Mouse (Mus musculus) E14TG2a.4 (cell line): Measurements from ENCODE around the gene Pakap.

ENCODE experiments used
- H3K27me3 ChIP-seq: 2 replicates; pipeline ENCODE4 v1.6.1; 2014; ENCODE audit warnings: low read length, control low read depth; ENCODE audit not compliant: insufficient read depth
- H3K36me3 ChIP-seq: 2 replicates; pipeline ENCODE4 v1.6.1; 2014; ENCODE audit warnings: low read length, control low read depth; ENCODE audit not compliant: insufficient read depth
- H3K4me1 ChIP-seq: replicated peaks from 2 replicates; pipeline ENCODE4 v1.6.1; 2014; ENCODE audit warnings: low read depth, low read length, control low read depth
- H3K4me3 ChIP-seq: replicated peaks from 2 replicates; pipeline ENCODE4 v1.5.1; 2014; ENCODE audit warnings: mild to moderate bottlenecking, low read length
- H3K9me3 ChIP-seq: 2 replicates; pipeline ENCODE4 v1.6.1; 2014; ENCODE audit warnings: low read length, control low read depth
- CTCF ChIP-seq: conservative IDR thresholded peaks from 2 replicates; pipeline ENCODE4 v1.5.1; 2014; ENCODE audit warnings: low read length
- NANOG ChIP-seq: IDR thresholded peaks from 2 replicates; pipeline ENCODE4 v1.6.1; 2014; ENCODE audit warnings: borderline replicate concordance, low read length, mixed read lengths
- POU5F1 ChIP-seq: IDR thresholded peaks from 2 replicates; pipeline ENCODE4 v1.6.1; 2014; ENCODE audit warnings: low read length, borderline replicate concordance

Pakap gene

DNA sequence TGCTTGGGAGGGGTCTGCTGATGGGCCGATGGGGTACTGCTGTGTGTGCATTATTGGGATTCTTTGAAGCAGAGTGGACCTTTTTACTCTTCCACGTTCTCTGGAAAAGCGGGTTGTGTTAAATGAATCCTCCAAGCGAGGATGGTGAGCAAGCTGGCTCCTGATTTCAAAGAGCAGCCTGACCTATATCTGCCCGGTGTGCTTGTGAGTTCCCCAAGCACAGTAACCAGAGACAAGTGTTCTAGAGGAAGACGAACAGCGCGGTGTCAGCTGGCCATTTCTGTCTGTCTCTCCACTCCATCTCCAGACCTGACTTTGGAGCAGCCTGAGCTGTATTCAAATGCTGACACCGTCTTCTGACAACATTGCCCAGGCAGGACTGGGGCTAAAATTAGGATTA lies 71.0 kb downstream of the Pakap start:
- Histone ChIP-seq H3K4me3 (no peak overlapping the region), H3K4me1 (peaks cover 4% of the 10 kb centered on the region; the same call in 1 of the 2 replicates), H3K27me3 (peaks cover 21% of the 10 kb centered on the region), H3K9me3 (no peaks in the 10 kb centered on the region), H3K36me3 (no peaks in the 10 kb centered on the region)
- TF ChIP-seq POU5F1 (no peak), NANOG (no peak), CTCF (no peak)

DNA sequence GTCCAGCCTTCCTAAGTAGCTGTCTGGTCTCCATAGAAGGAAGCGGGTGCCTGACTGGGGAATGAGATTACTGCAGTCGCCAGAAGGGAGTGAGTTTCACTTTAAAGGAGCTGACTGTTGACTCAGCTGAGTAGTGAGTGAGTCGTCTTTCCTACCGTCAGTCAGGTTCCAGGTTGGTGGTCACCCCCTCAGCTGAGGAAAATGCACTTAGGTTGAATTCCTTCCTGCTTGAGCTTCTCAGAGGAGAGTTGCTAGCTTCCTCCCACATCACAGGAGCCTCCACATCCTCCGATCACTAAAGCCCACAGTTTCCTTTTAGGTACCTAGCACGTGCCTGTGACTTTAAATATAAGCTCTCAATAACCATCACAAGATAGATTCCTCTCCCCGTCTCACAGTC lies 72.2 kb downstream of the Pakap start:
- Histone ChIP-seq H3K4me1 (peaks cover 4% of the 10 kb centered on the region; the same call in 1 of the 2 replicates), H3K9me3 (no peaks in the 10 kb centered on the region), H3K36me3 (no peaks in the 10 kb centered on the region), H3K27me3 (peaks cover 21% of the 10 kb centered on the region), H3K4me3 (no peak overlapping the region)
- no peak for TF ChIP-seq NANOG
- no peak for TF ChIP-seq CTCF
- TF ChIP-seq POU5F1, result no peak

DNA sequence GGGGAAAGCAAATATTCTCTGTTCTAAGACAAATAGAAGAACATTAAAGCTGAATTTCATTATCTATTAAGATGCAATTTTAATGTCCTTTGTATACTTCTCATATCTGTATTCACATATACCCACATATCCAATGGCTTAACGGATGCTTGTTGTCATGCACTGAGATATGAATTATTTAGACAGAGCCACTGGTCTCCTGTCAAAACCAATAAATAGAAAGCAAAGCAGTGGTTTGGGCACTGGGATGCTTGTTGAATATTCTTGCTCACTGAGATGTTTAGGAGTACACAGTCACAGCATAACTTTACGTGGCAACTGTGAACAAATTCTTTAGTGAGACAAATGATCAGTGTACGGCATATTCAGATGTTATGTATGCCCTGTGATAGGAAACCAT lies 73.0 kb downstream of the Pakap start:
- H3K4me3 ChIP-seq, result no peak overlapping the region
- TF ChIP-seq POU5F1 (no peak), NANOG (no peak), CTCF (no peak)

DNA sequence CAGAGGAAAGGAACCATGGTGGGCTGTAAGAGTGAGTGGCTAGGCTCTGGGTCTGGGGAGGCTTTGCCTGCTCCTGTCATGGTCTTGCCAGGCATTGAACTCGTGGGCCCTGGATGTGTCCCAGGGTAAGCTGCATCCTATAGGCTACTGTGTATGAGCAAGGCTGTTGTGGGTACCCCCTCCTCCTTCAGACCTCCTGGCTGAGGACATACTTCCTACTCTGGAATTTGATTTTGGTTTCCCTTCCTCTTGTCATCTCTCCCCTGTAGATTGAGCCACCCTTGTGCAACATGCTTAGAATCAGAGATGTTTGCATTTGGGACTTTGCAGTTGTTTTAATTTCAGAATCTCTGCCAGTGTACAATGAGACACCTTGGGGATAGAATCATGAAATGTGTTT lies 83.0 kb downstream of the Pakap start:
- H3K4me1 ChIP-seq, result no peaks in the 10 kb centered on the region
- H3K27me3 ChIP-seq, result no peaks in the 10 kb centered on the region; the same call in 1 of the 2 replicates
- H3K36me3 ChIP-seq, result no peaks in the 10 kb centered on the region
- no peaks in the 10 kb centered on the region for H3K9me3 ChIP-seq
- TF ChIP-seq NANOG (no peak), CTCF (no peak), POU5F1 (no peak)
- no peak overlapping the region for H3K4me3 ChIP-seq

More for the DNA sequence above, 73.0 kb downstream of the Pakap start:
- no peaks in the 10 kb centered on the region for H3K36me3 ChIP-seq
- no peaks in the 10 kb centered on the region for H3K9me3 ChIP-seq
- H3K27me3 ChIP-seq, result peaks cover 21% of the 10 kb centered on the region
- H3K4me1 ChIP-seq, result peaks cover 4% of the 10 kb centered on the region; the same call in 1 of the 2 replicates

DNA sequence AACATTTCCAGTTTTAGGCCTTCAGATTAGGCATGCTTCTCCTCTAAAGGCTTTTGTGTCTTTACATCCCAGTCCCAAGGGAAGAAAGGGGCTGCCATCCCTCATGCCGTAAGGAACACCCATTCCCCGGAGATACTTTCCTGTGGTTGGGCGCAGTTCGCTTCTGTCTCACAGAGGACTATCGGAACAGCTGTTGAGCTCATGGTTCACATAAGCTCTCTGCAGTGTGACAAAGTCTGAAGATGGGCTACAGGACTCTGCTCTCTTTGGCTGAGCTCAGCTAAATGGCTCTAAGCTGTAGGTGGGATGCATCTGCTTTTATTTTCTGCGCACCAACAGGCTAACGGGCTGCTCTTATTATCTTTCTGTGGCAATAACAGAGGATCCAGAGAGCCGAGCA lies 83.6 kb downstream of the Pakap start:
- H3K4me3 ChIP-seq, result no peak overlapping the region
- no peaks in the 10 kb centered on the region; the same call in 1 of the 2 replicates for H3K27me3 ChIP-seq
- no peaks in the 10 kb centered on the region for H3K36me3 ChIP-seq
- TF ChIP-seq CTCF (no peak), POU5F1 (no peak), NANOG (no peak)
- no peaks in the 10 kb centered on the region for H3K4me1 ChIP-seq
- H3K9me3 ChIP-seq, result no peaks in the 10 kb centered on the region

DNA sequence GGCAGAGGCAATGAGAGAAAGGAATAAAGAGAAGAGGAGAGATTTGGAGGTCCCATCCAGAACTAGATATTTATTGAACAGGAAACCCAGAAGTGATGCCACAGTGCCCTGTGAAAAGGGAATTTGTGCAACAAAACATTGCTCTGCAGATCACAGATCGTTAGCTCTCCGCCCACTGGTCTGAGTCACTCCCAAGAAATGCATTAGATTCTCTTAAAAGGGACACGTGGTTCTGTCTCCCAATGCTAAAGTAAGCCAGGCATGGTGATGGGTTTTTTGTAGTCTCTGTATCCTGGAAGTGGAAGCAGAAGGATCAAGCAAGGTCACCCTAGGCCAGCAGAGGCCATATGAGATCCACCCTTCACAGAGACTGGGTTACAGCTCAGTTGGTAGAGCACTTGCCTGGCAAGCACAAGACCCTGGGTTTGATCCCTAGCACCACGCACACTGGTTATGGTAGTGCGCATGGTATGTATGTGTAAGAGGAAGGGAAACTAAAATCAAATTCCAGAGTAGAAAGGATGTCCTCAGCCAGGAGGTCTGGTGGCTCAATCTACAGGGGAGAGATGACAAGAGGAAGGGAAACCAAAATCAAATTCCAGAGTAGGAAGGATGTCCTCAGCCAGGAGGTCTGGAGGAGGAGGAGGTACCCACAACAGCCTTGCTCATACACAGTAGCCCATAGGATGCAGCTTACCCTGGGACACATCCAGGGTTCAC lies 84.4 kb downstream of the Pakap start:
- H3K36me3 ChIP-seq, result no peaks in the 10 kb centered on the region

DNA sequence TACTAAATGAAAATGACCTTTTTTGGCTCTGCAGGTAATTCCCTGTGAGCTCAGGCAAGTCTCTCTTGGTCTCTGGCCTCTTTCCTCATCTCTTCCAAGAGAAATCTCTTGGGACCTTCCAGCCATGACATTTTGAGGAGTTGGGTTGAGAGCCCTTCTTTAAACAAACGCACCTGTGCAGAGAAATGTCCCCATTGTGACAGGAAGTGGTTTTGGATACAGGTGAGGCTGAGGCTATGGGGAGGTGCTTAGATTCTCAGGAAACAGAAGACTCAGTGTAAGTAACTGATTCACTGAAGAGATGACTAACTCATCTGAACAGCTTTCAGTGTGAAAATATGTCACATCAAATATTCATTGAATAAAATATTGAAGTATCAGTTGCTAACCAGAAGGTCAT lies 88.0 kb downstream of the Pakap start:
- TF ChIP-seq NANOG, result no peak
- H3K9me3 ChIP-seq, result 0 out of 2 replicates have a peak, but pooled peaks cover 3% of the 10 kb centered on the region
- H3K4me3 ChIP-seq, result no peak overlapping the region
- no peaks in the 10 kb centered on the region for H3K36me3 ChIP-seq
- H3K4me1 ChIP-seq, result peaks cover 9% of the 10 kb centered on the region
- H3K27me3 ChIP-seq, result no peaks in the 10 kb centered on the region; the same call in 1 of the 2 replicates

More for the DNA sequence above, 84.4 kb downstream of the Pakap start:
- TF ChIP-seq NANOG, result no peak
- no peak for TF ChIP-seq POU5F1
- TF ChIP-seq CTCF, result no peak
- Histone ChIP-seq H3K9me3 (0 out of 2 replicates have a peak, but pooled peaks cover 3% of the 10 kb centered on the region), H3K4me1 (no peaks in the 10 kb centered on the region), H3K4me3 (no peak overlapping the region), H3K27me3 (no peaks in the 10 kb centered on the region; the same call in 1 of the 2 replicates)

DNA sequence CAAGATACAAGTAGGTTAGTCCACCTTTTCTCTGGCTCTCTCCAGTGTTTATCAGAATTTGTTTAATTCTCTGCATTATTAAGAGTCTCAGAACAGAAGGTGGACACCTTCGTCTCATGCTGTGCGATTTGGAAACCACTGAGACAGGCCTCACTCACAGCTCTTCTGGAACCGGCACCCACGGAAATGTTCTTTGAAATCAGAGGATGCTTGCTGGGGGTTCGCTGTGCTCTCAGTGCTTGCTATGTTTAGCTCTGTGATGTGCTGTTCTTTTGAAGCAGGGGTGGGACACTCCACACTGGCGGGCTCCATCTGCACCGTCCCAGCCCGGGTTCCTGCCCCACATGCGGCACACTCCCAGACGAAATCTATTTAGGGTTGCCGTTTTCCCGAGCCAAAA lies 88.4 kb downstream of the Pakap start:
- TF ChIP-seq NANOG (no peak), POU5F1 (no peak), CTCF (no peak)
- H3K4me1 ChIP-seq, result peaks cover 9% of the 10 kb centered on the region
- H3K36me3 ChIP-seq, result no peaks in the 10 kb centered on the region
- no peak overlapping the region for H3K4me3 ChIP-seq
- H3K9me3 ChIP-seq, result 0 out of 2 replicates have a peak, but pooled peaks cover 3% of the 10 kb centered on the region
- H3K27me3 ChIP-seq, result no peaks in the 10 kb centered on the region; the same call in 1 of the 2 replicates

DNA sequence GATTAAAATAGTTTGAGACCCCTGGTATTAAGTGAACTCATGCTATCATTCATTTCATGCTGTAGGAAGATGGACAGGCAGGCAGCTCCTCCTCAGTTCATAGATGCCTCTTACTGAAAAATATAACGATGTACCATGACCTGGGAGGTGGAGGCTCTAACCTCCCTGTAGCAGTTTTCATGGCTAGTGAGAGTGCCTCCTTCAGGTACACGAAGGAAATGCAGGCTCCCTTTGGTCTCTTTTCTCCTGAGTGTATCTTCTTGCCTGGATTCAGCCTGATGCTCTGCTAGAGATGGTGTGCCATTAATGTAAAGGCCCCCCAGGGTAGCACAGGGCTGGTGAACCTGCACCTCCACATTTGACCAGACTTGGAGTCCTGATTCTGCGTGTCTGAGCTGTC lies 88.9 kb downstream of the Pakap start:
- Histone ChIP-seq H3K36me3 (no peaks in the 10 kb centered on the region), H3K4me3 (no peak overlapping the region), H3K9me3 (0 out of 2 replicates have a peak, but pooled peaks cover 3% of the 10 kb centered on the region), H3K4me1 (peaks cover 9% of the 10 kb centered on the region), H3K27me3 (no peaks in the 10 kb centered on the region)
- TF ChIP-seq CTCF, result peak; percentile 84
- no peak for TF ChIP-seq POU5F1
